Mouse (Mus musculus): ENCODE data around the gene Ccne1. TPM values are rescaled to one million over a fixed set of nuclear protein-coding genes. Genes with fewer than 3 reads are reported as not detected.
A peak's percentile ranks its signal among the peaks of the same experiment; 100 is the strongest.
"Not testable (repeated sequence)": the region's sequence is repeated elsewhere in the genome, so short reads cannot be mapped to it uniquely, and the experiment has no call there.

The Ccne1 gene
- 1.3 and 3.4 TPM in 2 replicates for polyA plus RNA-seq (2012; ENCODE audit: insufficient read depth, insufficient read length, missing spikeins)

DNA sequence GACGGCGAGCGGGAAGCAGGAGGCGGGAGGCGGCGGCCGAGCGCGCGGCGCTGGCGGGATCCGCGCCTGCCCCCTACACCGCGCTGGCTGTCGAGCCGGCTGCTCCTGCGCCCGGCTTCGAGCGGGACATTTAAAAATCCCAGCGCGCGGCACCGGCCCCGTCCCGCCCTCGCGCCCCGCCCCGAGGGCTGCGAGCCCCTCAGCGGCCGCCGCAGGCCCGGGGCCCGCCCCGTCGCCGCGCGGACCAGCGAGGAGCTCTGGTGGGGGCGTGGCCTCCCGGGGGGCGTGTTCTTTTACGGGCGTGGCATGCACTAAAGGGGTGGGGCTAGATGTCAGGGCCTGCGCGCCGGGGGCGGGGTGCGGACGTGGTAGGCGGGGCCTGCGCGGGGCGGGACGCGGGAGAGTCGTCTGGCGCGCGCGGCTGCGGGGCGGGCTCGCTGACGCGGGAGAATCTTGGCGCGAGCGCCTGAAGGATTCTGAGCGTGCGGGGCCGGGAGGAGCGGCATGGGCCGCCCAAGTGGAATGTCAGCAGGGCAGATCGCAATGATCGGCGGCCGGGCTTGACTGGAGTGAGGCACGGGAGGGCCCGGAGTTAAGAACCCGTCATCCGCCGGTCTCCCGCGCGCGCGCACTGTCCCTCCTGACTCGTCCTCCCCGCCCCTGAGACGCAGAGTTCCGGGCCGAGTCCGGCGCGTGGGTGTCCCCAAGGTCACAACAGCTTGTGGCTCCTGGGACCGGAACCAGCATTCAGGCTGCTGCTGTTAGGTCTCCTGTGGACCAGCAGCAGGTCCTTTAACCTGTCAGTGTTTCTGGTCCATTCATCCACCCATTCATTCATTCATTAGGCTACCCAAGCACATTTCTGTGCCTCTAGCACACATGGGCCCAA, at the start of gene Ccne1:
Ccne1 (minus strand) TSS at position 164 of the 889 bp plus-strand sequence.
- no peaks in the 10 kb centered on the region for H3K4me1 ChIP-seq (ENCODE audit: control insufficient read depth, insufficient read depth, insufficient read length, low read length)
- H3K4me3 ChIP-seq (ENCODE audit: insufficient read depth, low read depth, low read length) = peak within 1 kb of the TSS; percentile 81
- no peak within 1 kb of the TSS for H3K27ac ChIP-seq (replicated peaks; ENCODE audit: low read depth, low read length)

DNA sequence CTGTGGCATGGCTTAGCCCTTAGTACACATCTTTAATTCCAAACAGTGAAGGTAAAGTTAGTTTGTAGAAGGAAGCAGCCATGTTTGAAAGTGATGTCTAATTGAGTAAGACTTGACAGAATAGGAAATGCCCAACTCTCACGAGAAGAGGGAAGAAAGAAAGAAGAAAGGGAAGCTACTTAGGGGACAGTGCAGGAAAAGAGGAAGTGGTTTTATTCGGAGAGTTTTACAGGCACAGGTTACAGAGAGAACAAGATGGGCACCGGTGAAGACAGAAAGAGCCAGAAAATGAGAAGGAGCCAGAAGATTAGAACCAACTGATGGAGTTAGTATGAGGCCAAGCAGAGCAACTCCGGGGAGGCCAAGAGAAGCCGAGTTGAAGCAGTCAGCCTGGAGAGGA, 48.5 kb upstream of the Ccne1 start:
- no peaks in the 10 kb centered on the region for H3K4me1 ChIP-seq (ENCODE audit: control insufficient read depth, insufficient read depth, insufficient read length, low read length)
- no peak overlapping the region for H3K4me3 ChIP-seq (ENCODE audit: insufficient read depth, low read depth, low read length)
- H3K27ac ChIP-seq (replicated peaks; ENCODE audit: low read depth, low read length) = no peak overlapping the region

DNA sequence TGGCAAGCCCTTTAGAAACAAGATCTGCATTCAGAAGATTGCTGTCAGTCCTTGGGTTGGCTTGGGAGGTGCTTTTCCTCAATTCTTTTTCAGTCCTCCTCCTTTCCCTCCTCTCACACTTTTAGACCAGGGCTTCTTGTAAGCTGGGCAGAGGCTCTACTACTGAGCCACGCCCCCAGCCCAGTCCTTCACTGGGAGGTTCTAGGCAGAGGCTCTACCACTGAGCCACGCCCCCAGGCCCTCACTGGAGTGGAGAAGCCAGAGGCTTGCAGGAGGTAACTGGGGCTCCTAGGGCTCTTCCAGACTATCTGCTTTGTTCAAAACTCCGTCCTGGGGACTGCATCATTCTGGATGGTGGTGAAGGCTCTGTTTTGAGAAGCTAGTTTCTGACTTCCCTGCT, 45.2 kb upstream of the Ccne1 start:
- H3K4me1 ChIP-seq (ENCODE audit: control insufficient read depth, insufficient read depth, insufficient read length, low read length) = no peaks in the 10 kb centered on the region

DNA sequence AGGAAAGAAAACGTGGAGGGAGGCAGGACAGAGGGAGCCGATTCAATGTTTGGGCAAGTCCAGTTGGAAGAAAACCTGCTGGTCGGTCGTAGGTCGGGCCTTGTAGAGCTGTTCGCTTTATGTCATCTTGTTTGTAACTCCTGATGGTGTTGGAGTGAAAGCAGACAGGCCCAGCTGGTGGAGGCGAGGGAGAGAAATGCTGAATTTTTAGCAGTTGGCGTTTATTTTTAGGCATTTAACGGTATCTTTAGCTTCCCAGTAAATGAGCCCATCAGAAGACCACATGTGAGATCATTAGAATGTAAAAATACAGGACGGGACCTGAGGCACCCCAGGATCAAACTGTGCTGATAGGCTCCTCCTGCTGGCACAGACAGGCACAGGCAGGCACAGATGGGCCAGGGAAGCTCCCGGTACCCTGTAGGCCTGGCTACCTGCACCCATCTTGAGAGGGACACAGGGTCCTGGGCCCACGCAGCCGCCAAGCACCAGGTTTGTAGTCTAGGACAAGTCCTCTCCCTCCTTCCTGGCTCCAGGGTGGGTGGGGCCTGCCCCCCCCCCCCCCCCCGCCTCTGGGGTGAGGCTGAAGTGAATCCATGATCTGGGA, 44.5 kb upstream of the Ccne1 start:
- Histone ChIP-seq H3K4me1 (ENCODE audit: control insufficient read depth, insufficient read depth, insufficient read length, low read length) (no peaks in the 10 kb centered on the region), H3K27ac (replicated peaks; ENCODE audit: low read depth, low read length) (no peak overlapping the region), H3K4me3 (ENCODE audit: insufficient read depth, low read depth, low read length) (no peak overlapping the region)

More for the DNA sequence above, 45.2 kb upstream of the Ccne1 start:
- Histone ChIP-seq H3K27ac (replicated peaks; ENCODE audit: low read depth, low read length) (no peak overlapping the region), H3K4me3 (ENCODE audit: insufficient read depth, low read depth, low read length) (no peak overlapping the region)

DNA sequence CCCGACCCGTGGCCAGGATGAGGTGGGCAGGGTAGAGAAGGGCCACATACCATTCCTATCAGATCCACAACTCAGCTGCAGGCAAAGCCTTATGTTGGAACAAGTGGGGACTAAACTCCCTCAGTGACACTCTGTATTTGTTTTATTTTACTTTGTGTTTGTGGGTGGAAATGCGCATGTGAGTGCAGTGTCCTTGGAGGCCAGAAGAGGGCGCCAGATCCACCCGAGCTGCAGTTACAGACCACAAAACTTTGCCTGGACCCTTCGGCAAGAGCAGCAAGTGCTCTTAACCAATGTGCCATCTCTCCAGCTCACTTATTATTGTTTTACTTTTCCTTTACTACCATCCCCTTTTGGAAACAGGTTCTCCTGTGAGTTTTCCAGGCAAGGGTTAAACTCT, 40.1 kb upstream of the Ccne1 start:
- Histone ChIP-seq H3K27ac (replicated peaks; ENCODE audit: low read depth, low read length) (no peak overlapping the region), H3K4me1 (ENCODE audit: control insufficient read depth, insufficient read depth, insufficient read length, low read length) (no peaks in the 10 kb centered on the region), H3K4me3 (ENCODE audit: insufficient read depth, low read depth, low read length) (no peak overlapping the region)

DNA sequence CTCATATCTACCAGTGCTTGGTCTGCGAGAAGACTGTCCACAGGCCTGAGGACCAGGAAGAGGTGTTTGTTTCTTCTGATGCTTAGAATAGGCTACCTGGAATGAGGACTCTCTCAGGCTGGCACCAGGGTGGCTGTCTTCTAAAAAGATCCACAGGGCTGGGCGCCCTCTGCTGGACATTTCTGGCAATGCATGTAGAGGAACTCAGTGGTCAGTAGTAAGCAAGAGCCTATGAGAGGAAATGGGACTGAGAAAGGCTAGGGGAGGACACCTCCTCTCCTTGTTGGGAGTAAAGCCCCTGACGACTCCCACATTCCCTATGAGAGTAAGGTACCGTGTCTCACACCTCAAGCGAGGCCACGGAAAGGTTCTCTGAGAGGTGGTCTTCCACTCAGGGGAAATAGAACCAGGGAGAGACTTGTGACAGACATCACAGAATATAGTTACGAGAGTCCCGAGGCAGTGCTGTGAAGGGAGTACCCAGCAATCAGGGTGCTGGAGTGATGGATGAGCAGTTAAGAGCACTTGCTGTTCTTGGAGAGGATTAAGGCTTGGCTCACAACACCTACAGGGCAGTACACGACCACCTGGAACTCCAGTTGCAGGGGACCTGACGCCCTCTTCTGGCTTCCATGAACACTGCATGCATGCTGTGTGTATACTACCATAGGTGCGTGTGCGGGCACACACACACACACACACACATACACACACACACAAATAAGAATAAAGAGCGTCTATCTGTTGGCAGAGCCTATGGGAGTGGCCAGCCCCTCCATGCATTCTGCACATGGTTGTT, 34.6 kb upstream of the Ccne1 start:
- Histone ChIP-seq H3K4me3 (ENCODE audit: insufficient read depth, low read depth, low read length) (no peak overlapping the region), H3K4me1 (ENCODE audit: control insufficient read depth, insufficient read depth, insufficient read length, low read length) (no peaks in the 10 kb centered on the region), H3K27ac (replicated peaks; ENCODE audit: low read depth, low read length) (no peak overlapping the region)

DNA sequence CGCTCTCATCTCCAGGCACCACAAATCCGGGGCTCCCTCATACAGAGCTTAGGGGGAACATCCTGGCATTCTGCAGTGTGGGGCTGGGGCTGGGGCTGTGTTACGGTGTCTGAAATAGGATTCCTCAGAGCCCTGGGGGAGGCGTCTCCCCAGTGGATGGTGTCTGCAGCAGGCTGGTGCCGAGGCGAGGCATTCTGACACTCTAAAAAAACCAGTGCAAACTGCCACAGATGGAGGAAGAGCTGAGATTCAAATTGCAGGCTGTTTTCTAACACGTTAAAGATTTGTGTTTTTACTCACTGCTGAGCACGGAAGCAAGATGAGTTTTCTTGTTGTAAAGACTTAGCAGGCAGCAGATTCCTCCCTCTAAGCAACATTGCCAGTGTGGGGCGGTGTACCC, 33.0 kb upstream of the Ccne1 start:
- no peaks in the 10 kb centered on the region for H3K4me1 ChIP-seq (ENCODE audit: control insufficient read depth, insufficient read depth, insufficient read length, low read length)
- H3K4me3 ChIP-seq (ENCODE audit: insufficient read depth, low read depth, low read length) = no peak overlapping the region
- H3K27ac ChIP-seq (replicated peaks; ENCODE audit: low read depth, low read length) = no peak overlapping the region

DNA sequence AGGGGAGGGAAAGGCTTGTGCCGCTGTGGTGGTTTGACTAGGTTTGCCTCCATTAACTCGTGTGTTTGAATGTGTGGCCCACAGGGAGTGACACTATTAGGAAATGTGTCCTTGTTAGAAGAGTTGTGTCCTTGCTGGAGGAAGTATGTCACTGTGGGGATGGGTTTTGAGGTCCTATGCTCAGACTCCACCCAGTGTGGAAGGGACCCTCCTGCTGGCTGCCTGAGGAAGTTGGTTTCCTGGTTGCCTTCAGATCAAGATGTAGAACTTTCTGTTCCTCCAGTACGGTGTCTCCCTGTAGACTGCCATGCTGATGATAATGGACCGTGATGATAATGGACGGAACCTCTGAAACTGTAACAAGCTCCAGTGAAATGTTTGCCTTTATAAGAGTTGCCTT, 27.1 kb upstream of the Ccne1 start:
- H3K4me3 ChIP-seq (ENCODE audit: insufficient read depth, low read depth, low read length) = no peak overlapping the region
- no peak overlapping the region for H3K27ac ChIP-seq (replicated peaks; ENCODE audit: low read depth, low read length)
- H3K4me1 ChIP-seq (ENCODE audit: control insufficient read depth, insufficient read depth, insufficient read length, low read length) = no peaks in the 10 kb centered on the region

DNA sequence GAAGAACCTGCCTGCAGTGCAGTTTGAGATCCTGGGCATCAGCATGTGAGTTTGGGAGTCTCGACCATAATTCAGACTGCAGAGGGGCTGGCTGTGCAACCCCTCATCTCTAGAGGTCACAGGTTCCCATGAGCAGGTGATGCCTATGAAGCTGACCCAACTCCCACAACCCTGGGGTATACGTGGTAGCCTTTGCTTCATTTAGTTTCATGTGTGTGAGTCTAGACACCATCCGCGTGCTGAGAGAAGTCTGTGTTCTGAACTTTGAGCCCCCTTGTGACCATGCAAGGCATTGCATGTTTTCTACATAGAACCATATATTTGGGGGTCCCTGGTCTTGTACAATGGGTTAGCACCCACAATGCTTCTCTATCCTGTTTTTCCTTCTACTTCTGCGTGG, 23.9 kb upstream of the Ccne1 start:
- Histone ChIP-seq H3K4me3 (ENCODE audit: insufficient read depth, low read depth, low read length) (no peak overlapping the region), H3K27ac (replicated peaks; ENCODE audit: low read depth, low read length) (no peak overlapping the region), H3K4me1 (ENCODE audit: control insufficient read depth, insufficient read depth, insufficient read length, low read length) (no peaks in the 10 kb centered on the region)

DNA sequence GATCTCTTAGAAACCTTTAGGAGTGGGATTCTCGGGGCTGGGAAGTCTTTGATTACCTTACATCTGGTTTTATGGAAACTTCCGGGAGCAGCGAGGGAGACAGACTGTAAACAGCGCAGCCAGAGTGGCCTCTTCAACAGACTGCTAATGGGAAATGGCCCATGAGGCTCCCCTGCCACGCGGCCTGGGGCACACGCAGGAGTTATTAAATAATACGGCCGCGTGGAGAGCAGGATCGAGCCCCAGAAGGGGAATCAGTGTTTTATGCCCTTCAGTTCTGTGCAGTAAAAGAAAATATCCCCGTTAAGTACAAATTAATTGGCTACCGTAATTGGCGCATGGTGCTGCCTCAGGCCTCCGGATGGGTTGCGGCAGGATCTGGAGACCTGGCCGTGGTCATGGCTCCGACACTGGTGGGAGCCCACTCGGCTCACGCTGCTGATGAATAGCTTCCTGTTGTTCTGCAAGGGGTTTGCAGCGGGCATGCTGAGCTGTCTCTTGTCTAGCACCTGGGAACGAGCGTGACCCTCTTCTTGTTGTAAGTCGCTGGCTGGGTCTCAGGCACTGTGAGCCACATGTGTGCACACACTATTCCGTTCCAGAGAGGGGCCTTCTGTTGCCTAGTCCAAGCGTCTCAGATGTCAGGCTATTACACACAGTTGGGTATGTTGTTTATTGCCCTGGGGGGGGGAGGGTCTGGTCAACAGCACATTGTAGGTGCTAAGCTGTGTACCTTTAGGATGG, 22.8 kb upstream of the Ccne1 start:
- Histone ChIP-seq H3K27ac (replicated peaks; ENCODE audit: low read depth, low read length) (no peak overlapping the region), H3K4me1 (ENCODE audit: control insufficient read depth, insufficient read depth, insufficient read length, low read length) (no peaks in the 10 kb centered on the region)

DNA sequence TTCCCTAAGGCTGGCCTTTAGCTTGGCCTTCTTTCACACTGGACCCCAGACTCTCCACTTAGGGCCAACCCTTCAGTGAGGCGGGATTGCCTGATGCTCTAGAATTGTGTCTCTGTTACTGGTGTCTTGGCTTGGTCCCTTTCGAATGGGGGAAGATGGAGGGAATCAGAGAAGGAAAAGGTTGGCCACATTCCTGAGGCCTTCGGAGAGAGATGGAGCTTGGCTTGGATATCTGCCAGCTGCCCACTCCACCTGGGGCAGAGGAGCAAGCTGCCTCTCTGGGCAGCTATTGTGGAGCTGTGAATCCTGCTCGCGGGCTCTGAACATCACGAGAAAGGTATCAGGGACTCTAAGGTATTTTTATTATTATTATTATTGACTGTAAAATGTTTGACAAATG, 22.2 kb upstream of the Ccne1 start:
- no peak overlapping the region for H3K4me3 ChIP-seq (ENCODE audit: insufficient read depth, low read depth, low read length)
- no peak overlapping the region for H3K27ac ChIP-seq (replicated peaks; ENCODE audit: low read depth, low read length)
- no peaks in the 10 kb centered on the region for H3K4me1 ChIP-seq (ENCODE audit: control insufficient read depth, insufficient read depth, insufficient read length, low read length)

More for the DNA sequence above, 22.8 kb upstream of the Ccne1 start:
- no peak overlapping the region for H3K4me3 ChIP-seq (ENCODE audit: insufficient read depth, low read depth, low read length)

DNA sequence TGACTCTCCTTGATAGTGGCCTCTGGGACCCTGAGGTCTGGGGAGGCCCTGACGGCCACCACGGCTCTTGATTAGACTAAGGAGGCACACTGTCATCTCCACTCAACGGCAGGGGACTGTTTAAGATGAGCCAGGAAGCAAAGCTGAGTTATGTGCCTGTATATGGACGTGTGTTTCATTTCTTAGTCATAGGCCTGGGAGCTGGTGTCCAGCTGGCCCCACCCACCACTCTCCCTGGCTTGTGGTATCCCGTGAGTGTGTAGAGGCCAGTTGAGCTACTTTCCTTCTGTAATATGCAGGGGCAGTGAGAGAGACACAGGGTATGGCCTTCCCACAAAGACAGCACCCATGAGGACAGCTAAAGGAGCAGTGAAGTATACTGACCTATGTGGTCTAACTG, 20.9 kb upstream of the Ccne1 start:
- H3K4me3 ChIP-seq (ENCODE audit: insufficient read depth, low read depth, low read length); H3K27ac ChIP-seq (replicated peaks; ENCODE audit: low read depth, low read length): not testable (repeated sequence)

DNA sequence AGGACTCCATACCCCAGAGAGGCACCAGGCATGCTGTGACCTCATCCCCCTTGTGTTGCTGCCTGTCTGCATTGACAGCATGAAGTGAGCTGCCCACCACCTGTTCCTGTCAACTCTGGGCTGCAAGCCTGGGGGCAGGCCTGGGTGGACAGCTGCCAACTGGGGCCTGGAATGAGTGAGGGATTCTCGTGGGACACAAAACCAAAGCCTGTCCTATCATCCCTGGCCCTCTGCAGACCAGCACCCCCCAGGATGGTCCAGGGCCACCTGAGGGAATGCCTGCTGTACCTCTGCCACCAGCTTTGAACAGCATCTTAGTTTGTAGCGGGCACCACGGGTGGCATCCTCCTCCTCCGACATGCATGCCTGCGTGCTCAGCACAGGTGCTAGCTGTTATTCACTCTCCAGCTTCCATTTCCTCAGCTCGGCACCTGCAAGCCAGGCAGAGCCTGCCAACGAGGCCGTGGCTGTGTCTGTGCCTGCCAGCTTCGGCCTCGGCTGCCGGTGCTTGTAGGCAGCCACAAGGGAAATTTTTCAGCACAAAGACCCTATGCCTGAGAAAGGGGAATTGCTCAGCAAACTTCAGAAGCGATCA, 18.3 kb upstream of the Ccne1 start:
- Histone ChIP-seq H3K4me1 (ENCODE audit: control insufficient read depth, insufficient read depth, insufficient read length, low read length) (no peaks in the 10 kb centered on the region), H3K27ac (replicated peaks; ENCODE audit: low read depth, low read length) (no peak overlapping the region), H3K4me3 (ENCODE audit: insufficient read depth, low read depth, low read length) (no peak overlapping the region)

More for the DNA sequence above, 20.9 kb upstream of the Ccne1 start:
- not testable (repeated sequence) for H3K4me1 ChIP-seq (ENCODE audit: control insufficient read depth, insufficient read depth, insufficient read length, low read length)

DNA sequence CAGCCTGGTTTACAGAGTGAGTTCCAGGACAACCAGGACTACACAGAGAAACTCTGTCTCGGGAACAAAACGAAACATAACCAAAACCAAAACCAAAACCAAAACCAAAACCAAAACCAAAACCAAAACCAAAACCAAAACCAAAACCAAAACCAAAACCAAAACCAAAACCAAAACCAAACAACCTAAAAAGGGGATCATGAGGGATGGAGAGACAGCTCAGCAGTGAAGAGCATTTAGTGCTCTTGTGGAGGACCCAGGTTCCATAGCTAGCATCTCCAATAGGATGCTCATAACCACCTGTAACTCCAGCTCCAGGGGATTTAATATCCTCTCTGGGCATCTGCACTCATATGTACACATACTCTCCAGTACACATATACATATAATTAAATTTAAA, 16.8 kb upstream of the Ccne1 start:
- not testable (repeated sequence) for H3K4me3 ChIP-seq (ENCODE audit: insufficient read depth, low read depth, low read length); H3K27ac ChIP-seq (replicated peaks; ENCODE audit: low read depth, low read length); H3K4me1 ChIP-seq (ENCODE audit: control insufficient read depth, insufficient read depth, insufficient read length, low read length)

All from brown adipose tissue, adult 24 weeks (tissue).